Mouse (Mus musculus) liver, adult (tissue): ENCODE results near the gene Espn.

Experiments
- GATA4 ChIP-seq: IDR thresholded peaks from 2 replicates; pipeline ENCODE4 v1.6.1; 2014; ENCODE audit warnings: mild to moderate bottlenecking, low read length; ENCODE audit not compliant: insufficient replicate concordance

The Espn gene

DNA sequence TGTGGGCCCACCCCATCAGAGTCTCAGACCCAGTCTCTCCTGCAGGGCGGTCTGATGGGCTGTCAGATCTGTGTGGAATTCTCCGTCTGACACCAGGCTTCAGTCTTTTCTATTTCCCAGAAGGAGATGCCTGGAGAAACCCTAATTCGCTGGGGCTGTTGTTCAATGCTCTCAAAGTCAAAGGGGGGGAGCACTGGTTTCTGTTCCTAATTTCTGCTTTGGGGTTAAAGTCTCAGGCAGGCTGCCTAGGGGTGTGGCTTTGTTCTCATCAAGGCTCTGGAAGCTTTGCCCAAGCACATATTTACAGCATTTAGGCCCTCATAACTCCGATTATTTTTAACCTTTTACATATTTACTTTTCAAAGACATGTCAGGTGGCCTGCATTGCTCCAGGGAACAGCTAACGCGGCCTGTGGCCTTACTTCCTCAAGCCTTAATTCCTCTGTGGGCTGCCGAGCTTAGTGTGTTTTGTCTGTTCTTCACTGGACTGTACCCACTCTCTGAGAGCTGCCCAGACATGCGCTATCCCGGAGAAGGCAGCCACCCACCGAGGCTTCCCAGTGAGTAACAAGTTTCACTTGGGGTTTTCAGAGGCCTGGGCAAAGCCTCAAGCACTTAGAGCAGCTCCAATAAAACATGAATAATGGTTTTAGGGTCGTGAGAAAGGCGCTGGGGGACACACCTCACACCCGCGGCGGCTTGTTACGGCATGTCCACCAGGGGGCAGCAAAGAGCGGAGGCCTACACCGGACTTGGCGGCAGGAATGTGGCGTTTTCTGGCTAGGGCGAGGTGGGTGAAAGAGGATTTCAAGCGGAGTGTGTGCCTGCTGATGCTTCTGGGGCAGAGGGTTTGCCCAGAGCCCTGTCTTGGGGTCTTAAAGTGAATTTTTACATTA is 13.1 kb upstream of the Espn start:
- TF ChIP-seq GATA4: no peak

DNA sequence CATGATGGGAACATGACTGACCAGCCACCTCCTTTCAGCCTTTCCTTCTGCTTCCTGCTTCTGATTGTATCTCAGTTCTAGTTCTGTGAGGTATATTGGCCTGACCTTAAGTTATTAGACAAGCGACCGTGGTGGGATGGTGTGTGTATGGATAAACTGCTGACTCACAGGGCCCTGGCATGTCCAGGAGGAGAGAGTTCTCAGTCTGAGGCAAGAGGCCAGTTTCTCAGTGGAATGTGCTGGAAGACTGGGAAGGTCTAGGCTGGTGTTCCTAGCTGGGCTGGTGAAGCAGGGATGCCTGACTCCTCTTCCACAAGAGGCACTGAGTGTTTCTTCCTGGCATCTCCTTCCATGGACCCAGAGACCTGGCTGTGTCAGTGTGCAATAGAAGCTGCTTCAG is 10.6 kb upstream of the Espn start:
- TF ChIP-seq GATA4: no peak

DNA sequence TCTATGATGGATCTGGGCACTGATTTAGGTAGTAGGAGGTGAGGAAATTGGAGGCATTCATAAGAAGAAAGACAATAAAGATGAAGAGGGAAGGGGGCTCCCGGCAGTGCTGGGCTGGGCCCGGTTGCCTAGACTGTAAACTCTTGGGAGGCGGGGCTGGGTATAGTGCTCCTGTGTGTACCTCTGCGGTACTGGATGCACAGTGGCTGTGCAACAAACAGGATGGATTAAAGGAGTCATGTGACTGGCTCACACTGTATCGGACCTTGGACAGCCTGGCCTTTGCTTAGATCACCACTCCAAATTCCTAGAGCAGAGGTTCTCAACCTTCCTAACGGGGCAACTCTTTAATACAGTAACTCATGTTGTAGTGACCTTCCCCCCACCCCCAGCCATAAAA is 9.4 kb upstream of the Espn start:
- TF ChIP-seq GATA4: no peak

DNA sequence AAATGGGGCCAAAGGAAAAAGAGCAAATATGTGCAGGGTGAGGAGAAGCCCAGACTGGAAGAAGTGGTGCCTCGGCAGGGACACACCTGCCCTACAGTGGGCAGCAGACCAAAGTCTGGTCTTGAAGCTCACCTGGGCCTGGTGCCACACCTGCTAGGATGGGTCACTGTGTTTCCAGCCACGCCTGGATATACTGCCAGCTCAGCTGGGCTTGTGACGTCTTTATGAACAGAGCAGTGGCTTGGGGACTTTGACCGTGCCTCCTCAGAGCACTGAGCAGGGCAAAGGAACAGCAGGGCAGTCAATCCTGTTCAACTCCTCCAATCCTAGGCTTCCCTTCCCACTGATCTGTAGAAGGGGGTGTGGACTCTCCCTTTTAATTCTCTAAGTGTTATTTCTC is 8.6 kb upstream of the Espn start:
- TF ChIP-seq GATA4: no peak

DNA sequence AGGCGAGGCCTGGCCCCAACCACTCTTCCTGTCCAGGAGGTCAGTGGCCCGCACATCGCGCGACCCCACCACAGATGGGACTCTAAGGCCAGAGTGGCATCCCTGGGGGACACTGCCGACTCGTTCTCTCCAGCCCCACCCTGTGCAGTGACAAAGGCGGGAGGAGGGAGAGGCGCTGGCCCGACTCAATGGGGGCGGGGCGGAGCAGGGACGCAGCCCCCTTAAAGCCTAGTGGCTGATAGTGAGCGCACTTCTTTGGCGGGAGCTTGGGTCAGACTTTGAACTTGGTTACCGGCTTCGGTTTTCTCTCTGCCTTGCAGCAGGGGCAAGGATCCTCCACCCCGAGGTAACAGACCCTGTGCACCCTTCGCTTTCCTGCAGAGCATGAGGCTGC is 7.1 kb upstream of the Espn start:
- TF ChIP-seq GATA4: no peak

DNA sequence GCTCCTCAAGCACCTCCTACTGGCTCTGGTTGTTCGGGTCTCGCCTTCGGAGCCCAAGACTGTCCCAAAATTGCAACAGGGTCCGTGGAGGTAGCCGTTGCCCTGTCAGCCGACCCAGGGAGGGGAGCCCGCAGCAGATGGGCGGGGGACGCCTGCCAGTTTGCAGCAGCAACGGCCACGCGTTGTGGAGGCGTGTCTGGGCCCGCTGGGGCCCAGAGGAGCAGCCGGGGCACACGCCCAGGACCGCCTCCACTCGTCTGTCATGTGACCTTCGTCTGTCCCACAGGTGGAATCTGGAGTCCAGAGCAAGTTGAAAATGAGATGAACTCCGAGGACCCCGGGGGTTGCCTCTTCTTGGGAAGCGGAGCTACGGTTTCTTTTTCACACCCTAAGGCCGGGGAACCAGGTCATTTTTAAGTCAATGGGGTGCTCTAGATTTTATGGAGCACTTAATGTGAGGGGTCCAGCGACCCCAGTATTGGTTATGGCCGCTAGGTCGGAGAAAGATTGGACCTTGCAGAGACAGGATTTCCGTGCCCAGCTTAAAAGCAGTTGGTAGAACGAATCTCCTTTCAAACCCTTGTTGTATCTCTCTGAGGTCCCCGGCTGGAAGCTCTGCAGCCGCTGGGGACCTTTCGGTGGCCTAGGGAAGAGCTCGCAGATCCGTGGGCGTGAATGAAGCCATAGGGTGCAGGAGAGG is 6.6 kb upstream of the Espn start, which contains the start of gene Hes2:
Gene Hes2 (plus strand): TSS at position 283 of the 700 bp plus-strand sequence.
- TF ChIP-seq GATA4: no peak

DNA sequence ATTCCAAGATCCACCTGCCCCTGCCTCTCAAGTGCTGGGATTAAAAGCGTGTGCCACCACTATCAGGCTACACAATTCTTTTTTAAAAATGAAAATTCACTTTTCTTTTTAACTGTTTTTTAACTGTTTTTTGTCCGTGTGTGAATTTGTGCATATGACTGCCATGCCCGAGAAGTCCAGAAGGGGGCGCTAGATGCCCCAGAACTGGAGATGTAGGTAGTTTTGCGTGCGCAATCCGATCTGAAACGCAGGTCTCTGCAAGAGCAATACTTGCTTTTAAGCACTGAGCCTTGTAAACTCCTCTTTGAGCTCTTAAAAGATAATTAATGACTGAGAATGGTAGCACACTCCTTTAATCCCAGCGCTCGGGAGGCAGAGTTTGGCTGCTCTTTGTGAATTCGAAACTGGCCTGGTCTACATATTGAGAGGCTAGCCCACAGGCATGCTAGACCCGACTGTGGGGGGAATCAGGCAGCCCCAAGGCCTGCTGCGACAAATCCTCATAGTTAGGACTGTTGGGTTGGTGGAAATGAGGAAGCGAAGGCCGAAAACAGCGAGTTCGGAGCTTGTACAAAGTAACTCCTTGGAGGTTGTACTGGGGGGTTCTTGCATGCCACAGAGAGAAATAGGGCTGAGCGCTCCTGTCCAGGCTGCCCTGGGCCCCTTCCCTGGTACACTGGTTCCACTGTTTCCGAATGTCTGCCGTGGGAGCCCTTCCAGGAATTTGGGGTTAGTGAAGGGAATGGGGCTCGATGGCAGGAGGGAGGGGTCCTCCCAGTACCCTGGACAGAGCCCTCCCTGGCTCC is 5.8 kb upstream of the Espn start:
- TF ChIP-seq GATA4: no peak

DNA sequence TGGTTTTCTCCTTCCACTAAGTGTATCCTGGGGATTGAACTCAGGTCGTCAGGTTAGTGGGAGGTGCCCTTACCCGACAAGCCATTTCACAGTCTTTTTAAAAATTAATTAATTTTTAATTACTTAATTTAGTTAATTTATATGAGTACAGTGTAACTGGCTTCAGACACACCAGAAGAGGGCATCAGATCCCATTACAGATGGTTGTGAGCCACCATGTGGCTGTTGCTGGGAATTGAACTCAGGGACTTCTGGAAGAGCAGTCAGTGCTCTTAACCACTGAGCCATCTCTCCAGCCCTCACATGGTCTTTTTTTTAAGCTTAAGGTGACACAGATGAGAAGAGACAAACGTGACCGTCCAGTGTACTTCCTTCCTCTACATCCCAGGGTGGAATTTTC is 2.8 kb upstream of the Espn start:
- no peak for TF ChIP-seq GATA4

DNA sequence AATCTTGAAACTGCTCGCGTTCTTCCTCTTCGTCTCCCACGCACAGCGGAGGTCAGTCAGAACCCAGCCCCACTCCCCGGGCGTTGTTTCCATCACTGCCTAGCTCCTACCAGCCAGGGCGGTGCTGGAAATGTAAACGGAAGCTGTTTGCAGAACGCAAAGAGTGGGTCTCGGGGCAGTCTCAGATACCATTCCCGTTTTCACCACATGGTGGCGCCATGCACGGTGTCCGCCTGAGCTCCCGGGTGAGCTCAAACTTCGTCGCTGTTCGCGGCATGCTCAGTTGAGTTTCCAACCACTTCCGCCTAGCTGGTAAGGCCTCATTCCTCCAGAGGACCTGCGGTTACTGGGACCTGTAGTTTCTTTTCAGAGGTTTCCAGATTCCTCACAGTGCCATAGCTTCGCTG is 1.6 kb upstream of the Espn start:
- no peak for TF ChIP-seq GATA4

DNA sequence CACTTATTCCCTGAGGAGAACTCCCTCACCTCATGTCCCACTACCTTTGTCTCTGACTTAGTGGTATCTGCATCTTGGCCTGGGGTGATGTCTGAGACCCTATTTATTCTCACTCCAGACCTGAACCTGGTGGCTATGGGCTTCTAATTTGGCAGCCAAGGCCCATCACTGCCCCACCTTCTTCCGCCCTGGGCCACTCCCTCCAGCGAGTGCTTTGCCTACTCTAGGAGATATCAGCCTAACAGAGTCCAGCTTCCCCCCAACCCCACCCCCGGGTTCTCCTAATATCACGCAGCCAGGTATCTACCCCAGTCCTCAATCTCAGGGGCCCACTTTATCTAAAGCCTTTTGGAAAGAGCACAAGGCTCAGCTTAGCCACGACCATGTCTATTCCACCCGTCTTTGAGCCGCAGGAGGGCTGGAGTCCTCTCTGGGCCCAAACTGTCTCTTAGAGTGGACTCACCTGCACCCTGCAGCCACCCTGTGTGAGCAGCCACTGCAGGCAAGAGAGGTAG is 663 bp downstream of the Espn start:
- TF ChIP-seq GATA4: no peak

DNA sequence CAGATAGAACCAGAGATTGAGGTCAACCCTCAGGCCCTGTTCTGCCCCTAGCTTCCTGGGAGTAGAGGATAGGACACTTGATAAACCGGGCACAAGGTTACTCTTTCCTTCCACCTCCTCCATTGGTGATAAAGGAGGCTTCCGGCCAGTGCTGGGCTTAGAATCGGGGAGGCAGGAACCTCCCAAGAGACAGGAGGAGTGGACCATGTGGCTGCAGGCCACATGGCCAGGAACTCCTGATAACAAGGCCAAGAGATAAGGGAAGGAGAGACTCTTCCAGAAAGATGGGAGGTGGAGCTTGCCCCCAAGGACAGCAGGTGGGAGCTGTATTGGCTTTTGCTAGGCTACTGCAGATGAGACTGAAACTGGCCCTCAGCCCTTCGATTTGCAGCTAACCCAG is 1.6 kb downstream of the Espn start:
- no peak for TF ChIP-seq GATA4

DNA sequence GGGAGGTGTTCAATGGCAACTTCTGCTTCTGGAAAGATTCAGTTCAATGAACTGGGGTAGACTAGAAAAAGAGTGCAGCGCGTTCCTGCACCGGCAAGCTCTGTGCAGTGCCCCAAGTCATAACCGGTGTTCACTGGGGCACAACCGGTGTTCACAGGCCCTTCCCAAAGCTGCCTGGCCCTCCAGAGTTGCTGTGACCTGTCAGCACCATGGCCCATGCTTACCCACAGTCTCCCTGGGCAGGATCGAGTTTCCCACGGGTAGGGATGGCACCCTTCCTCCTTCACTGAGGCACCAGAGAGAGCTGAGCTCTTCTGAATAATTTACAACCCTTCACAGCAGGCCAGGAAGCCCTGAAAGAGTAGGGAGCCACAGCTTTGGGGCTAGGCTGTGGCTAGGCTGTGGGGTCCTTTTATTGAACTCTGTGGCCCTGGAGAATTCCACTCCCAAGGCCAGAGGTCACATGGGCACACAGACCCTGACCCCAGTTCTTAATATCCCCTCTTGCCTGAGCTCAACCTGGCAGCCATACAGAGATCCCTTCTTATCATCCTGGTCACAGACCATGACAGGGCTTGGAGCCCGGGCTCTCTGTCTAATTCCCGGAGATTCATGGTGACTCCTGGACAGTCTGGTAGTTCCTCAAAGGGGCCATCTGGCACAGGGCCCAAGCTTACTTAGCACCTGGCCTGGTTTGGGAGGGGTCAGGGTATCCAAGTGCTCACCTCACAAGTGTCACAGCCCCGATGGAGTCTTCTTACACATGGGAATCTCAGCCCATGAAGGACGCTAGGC is 5.9 kb downstream of the Espn start:
- no peak for TF ChIP-seq GATA4

DNA sequence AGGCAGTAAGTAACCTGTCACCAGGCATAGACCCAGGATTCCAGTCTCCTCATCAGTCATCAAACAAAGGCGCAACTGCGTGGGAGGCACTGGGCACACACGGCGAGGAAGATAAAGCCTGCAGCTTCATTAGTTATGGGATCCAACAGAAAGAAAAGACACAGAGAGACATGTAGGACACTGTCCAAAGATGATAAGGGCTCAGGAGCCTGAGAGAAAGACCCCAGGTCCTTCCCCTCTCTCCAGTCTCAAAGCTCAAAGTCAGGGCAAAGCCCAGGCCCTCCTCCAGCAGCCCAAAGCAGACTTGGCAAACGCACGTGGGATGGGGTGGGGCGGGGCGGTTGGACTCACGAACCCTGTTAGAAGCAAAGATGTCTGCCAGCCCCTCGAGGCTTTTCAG is 6.7 kb downstream of the Espn start:
- TF ChIP-seq GATA4: no peak

DNA sequence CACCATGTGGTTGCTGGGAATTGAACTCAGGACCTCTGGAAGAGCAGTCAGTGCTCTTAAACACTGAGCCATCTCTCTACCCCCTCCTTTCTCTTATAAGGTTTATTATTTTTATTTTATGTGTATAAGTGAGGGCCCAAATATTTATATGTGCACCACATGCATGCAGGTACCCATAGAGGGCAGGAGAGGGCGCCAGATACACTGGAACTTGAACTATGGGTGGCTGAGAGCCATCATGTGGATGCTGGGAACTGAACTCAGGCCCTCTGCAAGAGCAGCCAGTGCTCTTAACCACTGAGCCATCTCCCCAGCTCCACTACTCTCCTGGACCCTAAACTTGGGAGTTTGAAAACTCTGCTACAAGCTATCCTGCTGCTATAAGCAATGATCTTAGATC is 8.5 kb downstream of the Espn start:
- no peak for TF ChIP-seq GATA4

DNA sequence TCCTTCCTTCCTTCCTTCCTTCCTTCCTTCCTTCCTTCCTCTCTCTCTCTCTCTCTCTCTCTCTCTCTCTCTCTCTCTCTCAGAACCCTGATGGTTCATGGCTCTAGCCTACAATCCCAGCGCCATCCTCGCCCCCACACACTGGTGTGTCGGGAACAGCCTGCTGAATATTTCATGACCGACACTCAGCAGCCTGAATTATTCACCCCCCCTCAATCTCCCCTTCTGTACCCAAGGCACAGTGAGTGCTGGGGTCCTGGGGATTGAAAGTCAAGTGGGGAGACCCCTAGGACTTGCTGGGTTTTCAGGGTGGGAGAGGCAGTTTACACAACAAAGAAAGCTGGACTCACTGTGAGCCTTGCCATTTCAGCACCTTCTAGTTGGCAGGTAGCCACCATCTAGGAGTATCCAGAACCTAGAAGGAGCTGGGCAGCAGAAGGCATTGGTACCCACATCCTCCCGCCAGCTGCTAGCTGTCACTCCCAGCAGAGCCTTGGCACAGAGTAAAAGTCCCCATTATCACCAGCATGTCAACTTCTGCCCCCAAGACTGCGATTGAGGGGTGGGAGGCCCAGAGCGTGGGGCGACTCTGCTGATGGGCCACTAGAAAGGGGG is 10.5 kb downstream of the Espn start:
- TF ChIP-seq GATA4: no peak

DNA sequence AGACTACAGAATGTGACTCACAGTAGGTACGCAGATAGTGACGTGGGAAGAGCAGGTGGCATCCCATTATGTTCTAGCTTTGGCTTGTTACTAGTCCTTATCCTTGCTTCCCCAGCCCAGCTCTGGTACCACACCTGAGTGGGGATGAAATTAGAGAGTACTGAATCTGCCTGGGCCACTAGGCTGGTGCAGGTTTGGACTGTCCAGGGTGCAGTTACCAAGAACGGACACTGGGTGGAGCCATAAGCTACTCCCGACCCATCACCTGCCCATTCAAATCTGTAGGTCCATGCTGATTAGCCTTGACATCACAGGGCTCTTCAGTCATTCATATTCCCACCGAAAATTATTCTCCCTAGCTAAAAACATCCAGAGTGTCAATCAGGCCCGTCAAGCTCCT is 11.7 kb downstream of the Espn start:
- no peak for TF ChIP-seq GATA4
